Mouse (Mus musculus) thymus, adult 2 months (tissue): ENCODE data around the gene Kif13a.

Experiments
- CTCF ChIP-seq: fragments of 200-500 bp; IDR thresholded peaks from 2 replicates; pipeline ENCODE4 v1.5.1; 2012; ENCODE audit warnings: mild to moderate bottlenecking, control low read depth, low read length, moderate library complexity, borderline replicate concordance; ENCODE audit not compliant: control insufficient read depth, poor library complexity, insufficient read depth; ENCODE audit errors: extremely low read depth
- POLR2A ChIP-seq: fragments of 200-500 bp; IDR thresholded peaks from 2 replicates; pipeline ENCODE4 v1.6.1; 2012; ENCODE audit warnings: mild to moderate bottlenecking, low read length, control low read depth, moderate library complexity; ENCODE audit not compliant: control insufficient read depth, poor library complexity, insufficient read depth; ENCODE audit errors: extremely low read depth

DNA sequence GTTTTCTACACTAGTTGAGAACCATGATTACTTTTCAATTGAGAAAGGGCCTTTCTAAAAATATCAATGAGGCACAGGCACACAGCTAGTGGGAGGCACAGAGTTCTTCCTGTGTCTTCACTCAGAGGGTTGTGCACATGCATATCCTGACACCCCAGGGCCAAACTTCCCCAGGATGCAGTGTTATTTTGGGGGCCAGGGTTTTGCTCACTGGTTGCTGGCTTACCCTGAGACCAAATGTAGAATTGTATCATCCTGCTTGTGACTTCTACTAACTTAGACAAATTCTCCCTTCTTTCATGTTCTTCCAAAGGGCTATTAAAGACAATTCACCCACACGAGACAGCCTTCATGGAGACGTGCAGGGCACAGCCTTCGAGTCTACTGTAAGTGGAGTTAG lies 45.7 kb downstream of the Kif13a start:
- TF ChIP-seq CTCF (no peak), POLR2A (no peak)
